Mouse (Mus musculus) midbrain, embryonic 10.5 days (tissue): ENCODE data around the gene Atp6v0a2. TPM values are rescaled to one million over a fixed set of nuclear protein-coding genes. Genes with fewer than 3 reads are reported as not detected.
"Not testable (repeated sequence)": the region's sequence is repeated elsewhere in the genome, so short reads cannot be mapped to it uniquely, and the experiment has no call there.

Experiments used
- DNase-seq: peaks from one replicate; pipeline ENCODE4 v3.0.0-alpha.2; 2017; ENCODE audit warnings: low spot score
- H3K27ac ChIP-seq: fragments of 300-500 bp; sonication (generic); replicated peaks from 2 replicates; pipeline ENCODE4 v1.5.1; 2016; ENCODE audit warnings: mild to moderate bottlenecking
- H3K27me3 ChIP-seq: fragments of 300-500 bp; sonication (generic); 2 replicates; pipeline ENCODE4 v1.6.1; 2016; ENCODE audit warnings: low read depth, mild to moderate bottlenecking; ENCODE audit not compliant: poor library complexity, severe bottlenecking
- H3K36me3 ChIP-seq: fragments of 300-500 bp; sonication (generic); 2 replicates; pipeline ENCODE4 v1.6.1; 2016; ENCODE audit warnings: mild to moderate bottlenecking, moderate library complexity
- H3K4me1 ChIP-seq: fragments of 300-500 bp; sonication (generic); 2 replicates; pipeline ENCODE4 v1.6.1; 2016
- H3K4me3 ChIP-seq: fragments of 300-500 bp; sonication (generic); 2 replicates; pipeline ENCODE4 v1.5.1; 2016; ENCODE audit warnings: mild to moderate bottlenecking, moderate library complexity
- H3K9me3 ChIP-seq: fragments of 300-500 bp; sonication (generic); replicated peaks from 2 replicates; pipeline ENCODE4 v1.6.1; 2016; ENCODE audit warnings: mild to moderate bottlenecking
- WGBS: fragments of 180-500 bp; shearing (Covaris S2); methylation state at CpG from one replicate; pipeline ENCODE4 v1.1.7; 2016; 5-methylcytosine and 5-hydroxymethylcytosine counted together
- polyA plus RNA-seq: library from polyadenylated mRNA; unstranded; fragments of >200 nt; fragmentation: Nextera tagmentation; extraction: Ambion mirVana; gene quantifications from 2 replicates; pipeline ENCODE4 v1.2.1, GENCODE M21; 2016

The Atp6v0a2 gene
- 46.6 and 53.4 TPM in 2 replicates for polyA plus RNA-seq

DNA sequence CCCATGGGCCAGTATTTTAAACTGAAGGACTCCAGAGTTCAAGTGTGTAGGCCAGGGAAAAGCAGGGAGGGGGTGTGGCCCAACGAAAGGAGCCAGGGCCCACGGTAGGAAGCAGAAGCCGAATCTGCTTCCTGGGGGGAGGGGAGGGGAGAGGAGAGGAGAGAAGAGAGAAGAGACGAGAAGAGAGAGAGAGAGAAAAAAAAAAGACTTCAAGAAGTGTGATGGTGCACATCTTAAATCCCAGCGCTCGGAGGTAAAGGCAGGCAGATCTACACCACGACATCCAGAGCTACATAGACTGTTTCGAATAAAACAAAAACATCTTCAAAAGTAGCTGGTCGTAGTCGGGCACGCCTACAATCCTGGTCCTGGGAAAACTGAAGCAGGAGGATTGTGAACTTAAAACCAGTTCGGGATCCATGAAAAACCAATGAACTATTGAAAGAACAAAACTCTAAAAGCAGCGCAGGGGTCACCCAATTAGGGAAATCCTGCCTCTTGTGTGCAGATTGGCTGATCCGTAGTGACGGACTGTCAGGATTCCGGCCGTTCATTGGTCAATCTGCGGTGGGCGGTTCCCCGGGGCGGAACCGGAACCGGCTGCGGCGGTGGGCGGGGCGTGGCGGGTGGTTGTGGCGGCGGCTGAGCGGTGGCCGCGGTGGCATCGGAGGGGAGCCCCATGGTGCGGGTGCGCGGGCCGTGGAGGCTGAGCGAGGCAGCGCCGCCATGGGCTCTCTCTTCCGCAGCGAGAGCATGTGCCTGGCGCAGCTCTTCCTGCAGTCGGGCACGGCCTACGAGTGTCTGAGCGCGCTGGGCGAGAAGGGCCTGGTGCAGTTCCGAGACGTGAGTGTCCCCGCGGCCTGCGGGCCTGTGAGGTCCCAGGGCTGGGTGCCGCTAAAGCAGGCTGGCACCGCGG lies at the start of gene Atp6v0a2:
Gene Atp6v0a2 (plus strand): TSS at position 129 of the 916 bp plus-strand sequence.
- Histone ChIP-seq H3K36me3 (peaks cover 35% of the 10 kb centered on the region), H3K27me3 (no peaks in the 10 kb centered on the region), H3K4me3 (peak within 1 kb of the TSS; percentile 94), H3K9me3 (no peaks in the 10 kb centered on the region), H3K27ac (peak within 1 kb of the TSS; percentile 80), H3K4me1 (peaks cover 21% of the 10 kb centered on the region)
- WGBS, result under 1% methylated on average over 51 of the region's 58 CpGs
- DNase-seq, result peak; percentile 93

DNA sequence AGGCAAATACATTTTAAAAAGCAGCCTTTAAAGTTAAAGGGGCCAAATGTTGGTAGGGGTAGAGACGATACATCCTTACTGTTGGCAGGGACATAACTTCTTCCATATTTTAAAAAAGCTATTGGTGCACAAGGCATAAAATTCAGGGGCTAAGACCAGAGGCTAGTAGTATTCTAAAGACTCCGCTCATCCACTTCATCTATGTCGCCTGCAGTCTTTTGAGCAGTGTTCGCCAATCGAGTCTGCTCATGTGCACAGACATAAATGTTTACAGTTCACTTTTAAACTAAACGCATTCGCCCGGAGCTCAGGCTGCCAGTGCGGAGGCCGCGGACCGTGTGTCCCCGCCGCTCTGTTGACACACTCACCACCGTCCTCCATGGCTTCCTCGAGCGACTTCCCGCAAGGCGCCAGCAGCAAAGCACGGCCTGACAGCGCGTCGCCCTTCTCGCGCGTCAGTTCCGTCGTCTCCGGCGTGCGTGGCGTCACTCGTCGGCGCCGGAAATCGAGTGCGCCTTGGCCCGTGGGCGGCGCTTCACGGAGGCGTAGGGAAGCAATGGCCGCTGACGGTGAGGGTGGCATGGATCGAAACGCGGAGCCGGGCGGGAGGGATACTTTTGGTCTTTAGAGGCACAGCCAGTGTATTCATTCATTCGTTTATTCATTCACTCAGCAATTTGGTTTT lies 49.6 kb upstream of the Atp6v0a2 start, which contains the start of the genes Eif2b1 and Gtf2h3:
Gene Eif2b1 (minus strand): TSS at position 499 of the 685 bp plus-strand sequence.
Gene Gtf2h3 (plus strand): TSS at position 508 of the 685 bp plus-strand sequence.
- peaks cover 55% of the 10 kb centered on the region for H3K36me3 ChIP-seq
- no peaks in the 10 kb centered on the region for H3K27me3 ChIP-seq
- peak within 1 kb of the TSS; percentile 85 for H3K4me3 ChIP-seq
- WGBS, result 1% methylated on average over 51 of the region's 51 CpGs
- H3K27ac ChIP-seq, result peak within 1 kb of the TSS; percentile 71
- peak; percentile 94 for DNase-seq
- H3K9me3 ChIP-seq, result no peaks in the 10 kb centered on the region
- H3K4me1 ChIP-seq, result peaks cover 24% of the 10 kb centered on the region

DNA sequence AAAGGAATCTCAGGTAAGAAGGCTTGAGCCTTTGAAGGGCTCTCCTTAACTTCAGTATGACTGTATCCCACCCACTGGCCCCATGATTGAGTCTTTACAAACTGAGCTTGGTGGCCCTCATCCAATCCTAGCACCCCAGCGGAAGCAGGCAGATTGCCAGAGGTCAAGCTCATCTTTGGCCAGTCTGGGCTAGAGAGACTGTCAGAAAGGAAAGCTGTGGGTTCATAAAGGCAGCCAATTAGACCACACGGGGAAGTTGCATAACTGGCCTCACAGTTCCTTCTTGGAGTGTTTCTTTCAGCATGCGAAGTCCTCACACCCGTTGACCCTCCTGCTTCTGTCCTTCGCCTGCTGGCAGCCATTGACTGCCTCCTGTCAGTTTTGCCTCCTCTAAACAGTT lies 45.9 kb upstream of the Atp6v0a2 start:
- DNase-seq, result no peak
- peaks cover 24% of the 10 kb centered on the region for H3K4me1 ChIP-seq
- H3K36me3 ChIP-seq, result peaks cover 56% of the 10 kb centered on the region
- 92% methylated on average over 5 of the region's 5 CpGs for WGBS
- no peaks in the 10 kb centered on the region for H3K9me3 ChIP-seq
- H3K27me3 ChIP-seq, result no peaks in the 10 kb centered on the region
- no peak overlapping the region for H3K27ac ChIP-seq
- no peak overlapping the region for H3K4me3 ChIP-seq

DNA sequence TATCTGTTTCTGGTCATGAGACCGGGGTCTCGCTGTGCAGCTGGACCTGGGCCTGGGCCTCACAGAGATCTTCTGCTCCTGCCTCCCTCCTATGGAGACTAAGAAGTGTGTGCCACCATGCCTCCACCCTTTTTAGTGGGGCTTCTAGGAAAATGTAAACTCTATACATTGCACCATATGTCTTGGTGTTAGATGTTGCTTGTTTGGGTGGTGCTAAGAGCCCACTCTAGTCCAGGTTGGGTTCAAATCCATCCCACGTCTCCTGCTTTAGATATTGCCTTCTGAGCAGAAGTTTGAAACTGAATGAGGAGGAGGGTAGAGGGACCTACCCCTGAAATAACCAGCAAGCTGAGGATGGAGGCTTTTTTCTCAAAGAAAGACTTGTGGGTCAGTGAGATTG lies 35.6 kb upstream of the Atp6v0a2 start:
- H3K4me1 ChIP-seq, result no peaks in the 10 kb centered on the region
- DNase-seq, result no peak
- H3K27ac ChIP-seq, result no peak overlapping the region
- 95% methylated on average over 3 of the region's 3 CpGs for WGBS
- no peaks in the 10 kb centered on the region for H3K27me3 ChIP-seq
- H3K9me3 ChIP-seq, result no peaks in the 10 kb centered on the region
- H3K36me3 ChIP-seq, result peaks cover 91% of the 10 kb centered on the region
- H3K4me3 ChIP-seq, result no peak overlapping the region

DNA sequence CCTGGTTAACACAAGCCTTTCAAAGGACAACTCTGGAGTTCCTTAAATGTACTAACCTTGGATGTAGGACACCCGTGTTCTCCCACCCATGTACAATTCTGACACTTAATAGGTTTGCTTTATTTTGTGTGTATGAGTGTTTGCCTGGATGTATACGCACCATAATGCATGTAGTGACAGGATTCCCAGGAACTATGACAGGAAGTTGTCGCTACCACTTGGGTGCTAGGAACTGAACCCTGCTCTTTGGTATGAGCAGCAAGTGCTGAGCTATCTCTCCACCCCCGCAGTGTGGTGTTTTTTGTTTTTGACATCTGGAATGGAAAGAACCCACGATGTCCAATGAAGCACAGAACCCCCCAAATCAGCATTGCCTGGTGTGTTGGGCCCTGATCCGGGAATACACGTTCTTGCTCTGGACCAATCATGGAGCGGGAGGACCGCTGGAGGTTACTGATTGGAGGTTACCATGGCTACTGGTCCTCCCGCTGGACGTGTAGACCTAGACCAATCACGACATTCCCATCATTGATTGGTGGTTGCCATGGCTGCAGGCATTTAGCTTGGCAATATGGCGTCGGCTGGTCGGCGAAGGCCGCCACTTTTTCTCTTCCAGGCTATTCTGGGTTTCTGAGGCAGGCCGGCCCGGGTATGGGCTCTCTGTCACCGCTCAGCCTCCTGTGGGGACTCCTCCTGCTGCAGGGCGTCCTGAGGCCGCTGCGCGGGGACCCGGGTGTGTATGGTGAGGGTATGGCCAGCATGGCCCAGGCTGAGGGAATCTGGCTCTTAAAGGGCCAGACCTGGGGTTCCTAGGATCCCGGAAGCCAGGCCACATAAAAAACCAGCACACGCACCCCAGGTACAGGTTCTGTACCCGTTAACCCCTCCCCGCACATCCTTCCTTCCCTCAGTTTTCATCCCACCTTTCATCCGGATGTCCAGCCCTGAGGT lies 29.9 kb upstream of the Atp6v0a2 start:
- Histone ChIP-seq H3K4me1 (peaks cover 19% of the 10 kb centered on the region), H3K4me3 (peak overlapping the region; percentile 96), H3K27me3 (no peaks in the 10 kb centered on the region), H3K36me3 (peaks cover 55% of the 10 kb centered on the region), H3K9me3 (no peaks in the 10 kb centered on the region), H3K27ac (peak overlapping the region; percentile 90)
- WGBS, result 7% methylated on average over 30 of the region's 30 CpGs
- DNase-seq, result peak; percentile 94

DNA sequence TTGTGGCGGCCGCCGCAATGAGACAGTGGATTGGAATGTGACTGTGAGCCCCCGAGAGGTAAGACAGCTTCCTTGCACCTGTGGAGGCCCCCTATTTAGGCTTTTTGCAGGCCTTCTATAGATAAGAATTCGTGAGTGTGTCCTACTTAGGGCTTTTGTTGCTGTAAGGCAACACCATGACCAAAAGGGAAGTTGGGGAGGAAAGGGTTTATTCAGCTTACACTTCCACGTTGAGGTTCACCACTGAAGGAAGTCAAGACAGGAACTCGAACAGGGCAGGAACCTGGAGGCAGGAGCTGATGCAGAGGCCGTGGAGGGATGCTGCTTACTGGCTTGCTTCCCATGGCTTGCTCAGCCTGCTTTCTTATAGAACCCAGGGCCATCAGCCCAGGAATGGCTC lies 28.6 kb upstream of the Atp6v0a2 start:
- not testable (repeated sequence) for H3K9me3 ChIP-seq, DNase-seq, H3K27ac ChIP-seq, H3K27me3 ChIP-seq
- H3K36me3 ChIP-seq, result peaks cover 53% of the 10 kb centered on the region
- WGBS, result 75% methylated on average over 8 of the region's 8 CpGs
- H3K4me3 ChIP-seq, result peak overlapping the region; percentile 96
- peaks cover 19% of the 10 kb centered on the region for H3K4me1 ChIP-seq

DNA sequence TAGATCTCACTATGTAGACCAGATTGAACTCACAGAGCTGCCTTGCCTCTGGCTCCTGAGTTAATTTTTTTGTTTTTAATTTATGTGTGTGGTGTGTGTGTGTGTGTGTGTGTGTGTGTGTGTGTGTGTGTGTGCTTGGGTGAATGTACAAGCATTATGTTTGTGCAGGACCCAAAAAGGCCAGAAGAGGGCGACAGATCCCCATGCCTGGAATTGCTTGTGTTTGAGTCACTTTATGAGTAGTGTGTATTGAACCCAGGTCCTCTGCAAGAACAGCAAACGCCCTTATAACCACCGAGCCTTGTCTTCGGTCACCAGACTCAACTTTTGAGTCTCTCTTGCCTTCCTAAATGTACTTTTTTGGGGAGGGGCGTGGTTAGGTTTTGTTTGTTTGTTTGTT lies 26.0 kb upstream of the Atp6v0a2 start:
- 75% methylated on average over 5 of the region's 5 CpGs for WGBS
- Histone ChIP-seq H3K27me3 (no peaks in the 10 kb centered on the region), H3K27ac (no peak overlapping the region), H3K9me3 (no peaks in the 10 kb centered on the region), H3K36me3 (peaks cover 47% of the 10 kb centered on the region), H3K4me1 (peaks cover 19% of the 10 kb centered on the region), H3K4me3 (no peak overlapping the region)
- peak; percentile 47 for DNase-seq

DNA sequence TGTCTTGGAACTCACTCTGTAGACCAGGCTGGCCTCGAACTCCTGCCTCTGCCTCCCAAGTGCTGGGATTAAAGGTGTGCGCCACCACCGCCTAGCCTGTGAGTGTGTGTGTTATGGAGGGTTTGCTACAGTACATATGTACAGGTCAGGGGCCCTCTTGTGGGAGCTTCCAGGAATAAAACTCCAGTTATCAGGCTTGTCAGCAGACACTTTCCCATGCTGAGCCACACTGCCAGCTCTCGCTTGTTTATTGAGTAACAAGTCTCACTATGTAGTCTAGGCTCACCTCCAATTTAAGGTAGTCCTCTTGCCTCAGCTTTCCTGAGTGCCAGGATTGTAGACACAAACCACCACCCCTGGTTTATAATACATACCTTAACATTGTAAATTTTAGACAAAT lies 24.1 kb upstream of the Atp6v0a2 start:
- DNase-seq, result no peak
- Histone ChIP-seq H3K27me3 (no peaks in the 10 kb centered on the region), H3K9me3 (no peaks in the 10 kb centered on the region), H3K4me3 (no peak overlapping the region), H3K4me1 (peaks cover 9% of the 10 kb centered on the region), H3K36me3 (peaks cover 66% of the 10 kb centered on the region), H3K27ac (no peak overlapping the region)
- 90% methylated on average over 4 of the region's 4 CpGs for WGBS

DNA sequence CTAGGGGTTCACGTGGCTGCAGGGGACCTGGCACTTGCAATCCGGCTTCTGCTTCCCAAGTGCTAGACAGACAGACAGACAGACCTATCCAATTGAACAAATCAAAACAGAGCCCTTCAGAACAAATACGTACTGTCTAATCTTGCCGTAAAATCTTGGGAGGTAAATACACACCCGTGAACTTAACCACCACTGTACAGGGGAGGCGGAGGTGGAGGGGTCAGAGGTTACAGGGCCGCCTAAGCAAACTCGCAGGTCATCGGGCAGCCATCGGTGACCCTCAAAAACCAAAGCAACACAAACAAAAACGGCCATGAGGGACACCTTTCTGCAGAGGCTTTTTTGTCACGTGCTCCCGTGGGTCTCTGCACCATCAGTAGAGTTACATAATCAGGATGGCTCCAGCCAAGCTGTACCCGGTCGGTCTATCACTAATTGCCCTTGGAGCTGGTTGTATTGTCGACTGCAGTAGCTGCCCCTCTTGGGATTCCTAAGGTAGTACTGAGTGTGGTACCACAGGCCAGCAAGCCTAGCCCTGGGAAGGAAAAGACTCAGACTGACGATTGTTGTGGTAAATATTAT lies 23.2 kb upstream of the Atp6v0a2 start:
- Histone ChIP-seq H3K4me3 (no peak overlapping the region), H3K36me3 (peaks cover 72% of the 10 kb centered on the region), H3K9me3 (no peaks in the 10 kb centered on the region), H3K27ac (no peak overlapping the region), H3K4me1 (0 out of 2 replicates have a peak, but pooled peaks cover under 1% of the 10 kb centered on the region), H3K27me3 (no peaks in the 10 kb centered on the region)
- no peak for DNase-seq
- 90% methylated on average over 17 of the region's 17 CpGs for WGBS

DNA sequence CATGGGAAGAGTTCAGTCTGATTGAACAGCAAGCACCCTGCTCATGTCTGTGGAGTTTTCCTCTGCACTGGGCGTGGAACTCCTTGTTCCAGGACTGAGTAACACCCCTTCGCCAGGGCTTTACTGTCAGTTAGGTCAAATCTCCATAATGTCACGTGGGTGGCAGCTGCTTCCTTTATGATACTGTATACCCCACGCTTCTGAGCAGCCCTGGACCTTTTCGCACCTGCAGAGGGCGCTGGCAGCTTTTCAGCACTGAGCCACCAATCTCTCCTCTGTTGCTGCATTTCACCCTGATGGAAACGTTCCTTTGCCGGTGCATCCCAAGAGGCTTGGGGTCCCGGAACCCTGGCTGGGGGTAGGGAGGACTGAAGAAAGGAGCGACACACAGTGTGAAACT lies 17.4 kb upstream of the Atp6v0a2 start:
- Histone ChIP-seq H3K27me3 (no peaks in the 10 kb centered on the region), H3K36me3 (peaks cover 83% of the 10 kb centered on the region), H3K4me1 (no peaks in the 10 kb centered on the region), H3K4me3 (no peak overlapping the region), H3K27ac (no peak overlapping the region), H3K9me3 (no peaks in the 10 kb centered on the region)
- WGBS, result 72% methylated on average over 10 of the region's 10 CpGs
- DNase-seq, result no peak

DNA sequence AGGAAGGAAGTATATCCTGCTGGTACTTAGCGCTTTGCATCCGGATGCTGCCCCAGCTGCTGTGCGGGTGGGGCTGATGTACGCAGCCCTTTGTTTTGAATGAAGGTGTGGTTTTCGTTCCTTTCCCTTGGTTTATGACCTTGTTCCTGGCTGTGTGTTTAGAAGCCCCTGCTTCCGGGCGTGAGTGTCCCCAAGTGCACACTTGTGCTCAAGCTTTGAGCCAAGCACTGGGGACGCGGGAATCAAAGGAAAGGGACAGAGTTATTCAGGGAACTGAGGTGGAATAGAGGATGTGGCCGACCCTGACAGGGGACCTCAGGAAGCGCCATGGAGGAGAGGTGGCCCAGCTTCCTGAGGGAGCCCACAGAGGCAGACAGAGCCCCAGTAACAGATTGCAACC lies 13.7 kb upstream of the Atp6v0a2 start:
- H3K9me3 ChIP-seq, result no peaks in the 10 kb centered on the region
- no peak overlapping the region for H3K27ac ChIP-seq
- H3K4me3 ChIP-seq, result no peak overlapping the region
- WGBS, result 91% methylated on average over 11 of the region's 11 CpGs
- peaks cover 82% of the 10 kb centered on the region for H3K36me3 ChIP-seq
- no peak for DNase-seq
- H3K4me1 ChIP-seq, result no peaks in the 10 kb centered on the region
- no peaks in the 10 kb centered on the region for H3K27me3 ChIP-seq

DNA sequence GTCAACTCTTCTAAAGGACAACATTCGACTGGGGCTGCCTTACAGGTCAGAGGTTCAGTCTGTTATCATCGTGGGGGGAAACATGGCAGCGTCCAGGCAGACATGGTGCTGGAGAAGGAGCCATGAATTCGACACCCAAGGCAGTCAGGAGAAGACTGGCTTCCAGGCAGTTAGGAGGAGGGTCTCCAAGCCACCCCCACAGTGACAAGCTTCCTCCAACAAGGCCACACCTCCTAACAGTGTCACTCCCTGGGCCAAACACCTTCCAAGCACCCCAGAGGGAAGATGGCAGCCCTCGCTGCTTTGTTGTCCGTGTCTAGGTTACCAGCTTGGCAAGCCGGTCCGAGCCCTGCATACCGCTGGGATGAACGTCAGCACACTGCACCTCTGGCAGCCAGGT lies 9.7 kb upstream of the Atp6v0a2 start:
- H3K9me3 ChIP-seq, result no peaks in the 10 kb centered on the region
- no peaks in the 10 kb centered on the region for H3K4me1 ChIP-seq
- no peak overlapping the region for H3K27ac ChIP-seq
- no peaks in the 10 kb centered on the region for H3K27me3 ChIP-seq
- H3K36me3 ChIP-seq, result peaks cover 59% of the 10 kb centered on the region
- no peak for DNase-seq
- 88% methylated on average over 10 of the region's 10 CpGs for WGBS
- H3K4me3 ChIP-seq, result no peak overlapping the region
